Mouse (Mus musculus) bone marrow, adult 2 months (tissue): ENCODE measurements at regions not wholly inside any gene's neighbourhood (a gene's known extent, or its start where the extent isn't known, plus 50 kb on each side); places are given as distances from the start of the nearest gene placed in this dataset.

Experiments
- CTCF ChIP-seq: fragments of 200-500 bp; IDR thresholded peaks from 2 replicates; pipeline ENCODE4 v1.5.1; 2011; ENCODE audit warnings: low read length, control low read depth; ENCODE audit not compliant: control insufficient read depth, insufficient read depth
- POLR2A ChIP-seq: fragments of 200-500 bp; IDR thresholded peaks from 2 replicates; pipeline ENCODE4 v1.6.1; 2011; ENCODE audit warnings: low read depth, mild to moderate bottlenecking, control low read depth, low read length, borderline replicate concordance; ENCODE audit not compliant: control insufficient read depth

DNA sequence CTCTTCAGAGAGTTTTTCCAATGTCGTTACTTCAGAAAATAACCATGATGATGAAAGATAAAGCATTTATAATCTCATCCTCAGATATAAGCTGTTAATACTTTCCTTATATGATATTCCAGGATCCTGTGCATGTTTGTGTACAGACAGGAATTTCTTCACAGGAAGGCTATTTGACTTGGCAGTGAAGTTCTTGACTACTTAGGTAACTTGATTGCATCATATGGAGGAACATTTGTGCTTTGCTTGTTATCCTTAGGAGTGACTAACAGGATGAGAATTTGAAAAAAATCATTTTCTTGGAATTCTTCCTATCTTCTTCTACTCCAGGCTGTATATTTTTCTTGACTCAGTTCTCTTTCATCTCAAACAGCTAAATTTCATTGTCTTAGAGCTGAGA is 140.2 kb upstream of the Prr30 start:
- TF ChIP-seq POLR2A (no peak), CTCF (no peak)
